Mouse (Mus musculus): Measurements from ENCODE around the gene Cacnb2.

GRCm38 (mm10) chr2:14846727-14847126, 243.8 kb downstream of the Cacnb2 start:
- no peak for TF ChIP-seq CTCF (IDR thresholded peaks at IDR 0.05; ENCODE audit: borderline replicate concordance, insufficient read depth, low read depth, low read length)
- no peak for TF ChIP-seq POLR2A (IDR thresholded peaks at IDR 0.05; ENCODE audit: borderline replicate concordance, insufficient read depth, low read length)

All from cerebellum, adult 2 months (tissue).